Mouse (Mus musculus) brain, embryonic 14.5 days (tissue): ENCODE results near the gene Dph2.
A peak's percentile ranks its signal among the peaks of the same experiment; 100 is the strongest.

Experiments used
- CTCF ChIP-seq: fragments of 200-500 bp; IDR thresholded peaks from 2 replicates; pipeline ENCODE4 v1.5.1; 2012; ENCODE audit warnings: inconsistent platforms, mild to moderate bottlenecking, moderate library complexity, borderline replicate concordance; ENCODE audit not compliant: insufficient read depth, insufficient read length; ENCODE audit errors: extremely low read depth
- POLR2A ChIP-seq: fragments of 200-500 bp; IDR thresholded peaks from 2 replicates; pipeline ENCODE4 v1.6.1; 2012; ENCODE audit warnings: mild to moderate bottlenecking, inconsistent platforms, borderline replicate concordance; ENCODE audit not compliant: poor library complexity, insufficient read depth, insufficient read length, severe bottlenecking; ENCODE audit errors: extremely low read depth

DNA sequence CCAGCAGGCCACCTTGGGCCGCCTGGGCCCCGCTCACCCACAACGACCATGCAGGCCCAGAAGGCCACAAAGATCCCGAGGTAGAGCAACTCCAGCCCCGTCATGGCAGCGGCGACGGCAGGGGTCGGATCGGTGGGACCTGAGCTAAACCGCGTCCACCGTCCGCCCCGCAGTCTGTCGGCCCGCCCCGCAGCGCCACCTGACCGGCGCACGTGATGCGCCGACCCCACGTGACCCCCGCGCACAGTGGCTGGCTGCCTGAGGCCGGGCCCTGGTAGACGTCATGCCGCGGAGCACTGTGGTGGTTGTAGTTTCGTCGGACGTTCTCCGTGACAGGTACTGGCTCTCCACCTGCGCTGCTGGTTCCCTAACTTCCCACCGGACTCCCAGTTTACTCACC lies 4.7 kb downstream of the Dph2 start, which contains the start of gene Atp6v0b:
- no peak for TF ChIP-seq CTCF
- TF ChIP-seq POLR2A, result peak; percentile 71
